Mouse (Mus musculus): ENCODE measurements around the gene Acy3. TPM values are rescaled to one million over a fixed set of nuclear protein-coding genes. Genes with fewer than 3 reads are reported as not detected.
A peak's percentile ranks its signal among the peaks of the same experiment; 100 is the strongest.

The Acy3 gene
- polyA plus RNA-seq, 2 experiments: 9.1 to 10.8 TPM

DNA sequence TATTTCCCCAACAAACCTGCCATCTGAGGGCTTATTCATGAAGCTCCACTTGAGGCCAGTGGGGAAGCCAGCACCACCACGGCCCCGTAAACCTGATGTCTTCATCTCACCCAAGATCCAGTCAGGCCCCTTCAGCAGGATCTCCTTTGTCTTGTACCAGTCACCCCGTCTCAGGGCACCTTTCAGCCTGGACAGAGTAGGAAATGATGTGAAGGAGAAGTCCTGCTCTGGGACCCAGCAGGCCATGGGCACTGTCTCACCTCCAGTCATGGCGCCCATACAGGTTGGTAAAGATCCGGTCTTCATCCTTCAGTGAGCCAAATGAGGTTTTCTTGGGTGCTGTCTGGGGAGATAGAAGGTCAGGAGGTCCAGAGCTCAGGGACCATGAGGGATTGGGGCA, 24.7 kb downstream of the Acy3 start:
- DNase-seq (ENCODE audit: low read depth in 3 of 3, low spot score in 3 of 3) (no peak), ATAC-seq (ENCODE audit: insufficient read depth) (no peak)
- H3K9me3 ChIP-seq (ENCODE audit: control insufficient read depth, low read length): no peaks in the 10 kb centered on the region
- H3K4me1 ChIP-seq (replicated peaks; ENCODE audit: control insufficient read depth in 2 of 2, insufficient read depth in 2 of 2, low read length in 1 of 2): peaks cover 23 to 26% of the 10 kb centered on the region in 2 experiments
- no peak overlapping the region for H3K4me3 ChIP-seq (ENCODE audit: insufficient read depth in 1 of 2, low read depth in 2 of 2, low read length in 2 of 2)
- peak overlapping the region; percentile 85 for H3K4me2 ChIP-seq (ENCODE audit: low read depth)
- no peak overlapping the region for H3K9ac ChIP-seq (replicated peaks)
- H3K36me3 ChIP-seq (replicated peaks; ENCODE audit: control insufficient read depth, insufficient read depth, low read depth): peaks cover 26% of the 10 kb centered on the region
- WGBS (ENCODE audit: insufficient replicate concordance): 81% methylated on average over 5 of the region's 5 CpGs
- no peak for TF ChIP-seq EP300 (IDR thresholded peaks at IDR 0.05; ENCODE audit: low read depth)
- H3K27me3 ChIP-seq (ENCODE audit: control insufficient read depth, insufficient read depth, low read length): no peaks in the 10 kb centered on the region
- no peak overlapping the region for H3K27ac ChIP-seq

GRCm38 (mm10) chr19:4012432-4013022, 26.2 kb downstream of the Acy3 start, which contains the start of gene Ndufv1:
Gene Ndufv1, minus strand, starts transcription at chr19:4012806.
- Histone ChIP-seq H3K9ac (replicated peaks) (peak within 1 kb of the TSS; percentile 82), H3K9me3 (ENCODE audit: control insufficient read depth, low read length) (no peaks in the 10 kb centered on the region), H3K4me3 (ENCODE audit: insufficient read depth in 1 of 2, low read depth in 2 of 2, low read length in 2 of 2) (peak within 1 kb of the TSS; percentile 74 to 80), H3K4me1 (replicated peaks; ENCODE audit: control insufficient read depth in 2 of 2, insufficient read depth in 2 of 2, low read length in 1 of 2) (peaks cover 26 to 29% of the 10 kb centered on the region in 2 experiments), H3K27me3 (ENCODE audit: control insufficient read depth, insufficient read depth, low read length) (no peaks in the 10 kb centered on the region), H3K36me3 (replicated peaks; ENCODE audit: control insufficient read depth, insufficient read depth, low read depth) (peaks cover 17% of the 10 kb centered on the region), H3K27ac (peak within 1 kb of the TSS; percentile 74), H3K4me2 (ENCODE audit: low read depth) (peak within 1 kb of the TSS; percentile 85)
- DNase-seq (ENCODE audit: low read depth in 3 of 3, low spot score in 3 of 3): peak; percentile 98 to 99 (median 98)
- under 1% methylated on average over 45 of the region's 45 CpGs for WGBS (ENCODE audit: insufficient replicate concordance)
- ATAC-seq (ENCODE audit: insufficient read depth): peak; percentile 98
- peak; percentile 53 for TF ChIP-seq EP300 (IDR thresholded peaks at IDR 0.05; ENCODE audit: low read depth)
- TF ChIP-seq CTCF (IDR thresholded peaks at IDR 0.05; ENCODE audit: low read depth): peak; percentile 92

- Histone ChIP-seq H3K9me3 (ENCODE audit: control insufficient read depth, low read length) (no peaks in the 10 kb centered on the region), H3K27me3 (ENCODE audit: control insufficient read depth, insufficient read depth, low read length) (no peaks in the 10 kb centered on the region), H3K36me3 (replicated peaks; ENCODE audit: control insufficient read depth, insufficient read depth, low read depth) (peaks cover 12% of the 10 kb centered on the region), H3K4me3 (ENCODE audit: insufficient read depth in 1 of 2, low read depth in 2 of 2, low read length in 2 of 2) (peak overlapping the region; percentile 73 to 80), H3K9ac (replicated peaks) (peak overlapping the region; percentile 82), H3K4me2 (ENCODE audit: low read depth) (peak overlapping the region; percentile 85), H3K4me1 (replicated peaks; ENCODE audit: control insufficient read depth in 2 of 2, insufficient read depth in 2 of 2, low read length in 1 of 2) (peaks cover 26 to 29% of the 10 kb centered on the region in 2 experiments), H3K27ac (peak overlapping the region; percentile 74)
- TF ChIP-seq EP300 (IDR thresholded peaks at IDR 0.05; ENCODE audit: low read depth) (no peak), CTCF (IDR thresholded peaks at IDR 0.05; ENCODE audit: low read depth) (no peak)
- ATAC-seq (ENCODE audit: insufficient read depth) (peak; percentile 49), DNase-seq (ENCODE audit: low read depth in 3 of 3, low spot score in 3 of 3) (peak; percentile 19 to 31 (median 20))
- 10% methylated on average over 9 of the region's 9 CpGs for WGBS (ENCODE audit: insufficient replicate concordance)
Observed at GRCm38 (mm10) chr19:4013066-4013465, 26.7 kb downstream of the Acy3 start.

DNA sequence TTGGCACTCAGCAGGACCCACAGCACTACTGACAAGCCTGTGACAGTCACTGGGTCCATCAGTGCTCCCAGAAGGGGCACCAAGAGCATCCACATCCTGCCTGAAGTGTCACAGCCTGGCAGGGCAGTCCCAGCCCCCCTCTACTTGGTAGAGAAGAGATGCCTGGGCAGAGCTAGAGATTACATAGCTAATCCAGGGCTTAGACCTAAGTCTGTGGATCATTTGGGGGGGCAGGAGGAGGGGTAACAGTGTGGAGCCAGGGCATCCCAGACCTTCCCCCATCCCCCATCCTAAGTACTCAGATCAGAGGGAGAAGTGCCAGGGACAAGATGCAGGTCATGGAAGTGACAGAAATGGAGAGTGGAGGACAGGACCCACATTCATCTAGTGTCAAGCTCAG, 28.4 kb downstream of the Acy3 start:
- peak overlapping the region; percentile 71 for H3K27ac ChIP-seq
- no peaks in the 10 kb centered on the region for H3K9me3 ChIP-seq (ENCODE audit: control insufficient read depth, low read length)
- TF ChIP-seq EP300 (IDR thresholded peaks at IDR 0.05; ENCODE audit: low read depth) (no peak), CTCF (IDR thresholded peaks at IDR 0.05; ENCODE audit: low read depth) (no peak)
- ATAC-seq (ENCODE audit: insufficient read depth): no peak
- no peak overlapping the region for H3K4me2 ChIP-seq (ENCODE audit: low read depth)
- DNase-seq (ENCODE audit: low read depth in 3 of 3, low spot score in 3 of 3): no peak
- no peaks in the 10 kb centered on the region for H3K27me3 ChIP-seq (ENCODE audit: control insufficient read depth, insufficient read depth, low read length)
- H3K4me1 ChIP-seq (replicated peaks; ENCODE audit: control insufficient read depth in 2 of 2, insufficient read depth in 2 of 2, low read length in 1 of 2): peaks cover 26 to 38% of the 10 kb centered on the region in 2 experiments
- H3K9ac ChIP-seq (replicated peaks): no peak overlapping the region; the same call in 1 of the 2 replicates
- H3K36me3 ChIP-seq (replicated peaks; ENCODE audit: control insufficient read depth, insufficient read depth, low read depth): no peaks in the 10 kb centered on the region
- no peak overlapping the region for H3K4me3 ChIP-seq (ENCODE audit: insufficient read depth in 1 of 2, low read depth in 2 of 2, low read length in 2 of 2)

DNA sequence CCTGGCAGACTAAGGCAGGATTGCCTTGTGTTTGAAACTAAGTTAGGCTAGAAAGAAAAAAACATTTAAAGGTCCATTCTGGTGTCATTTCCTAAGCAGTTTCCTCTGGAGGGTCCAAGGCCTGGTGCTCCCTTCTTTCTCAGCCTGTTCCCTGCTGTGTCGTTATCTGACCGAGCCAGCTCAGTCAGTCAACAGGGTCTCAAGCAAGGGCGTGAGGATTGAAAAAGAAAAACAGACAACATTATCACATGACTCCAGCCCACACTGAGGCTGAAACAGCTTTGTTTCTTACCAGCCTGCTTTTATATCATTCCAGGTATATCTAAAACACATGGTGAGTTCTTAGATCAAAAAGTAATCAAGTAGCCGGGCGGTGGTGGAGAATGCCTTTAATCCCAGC, 29.3 kb downstream of the Acy3 start:
- H3K4me2 ChIP-seq (ENCODE audit: low read depth): no peak overlapping the region; the same call in 1 of the 2 replicates

More for the DNA sequence above, 29.3 kb downstream of the Acy3 start:
- DNase-seq (ENCODE audit: low read depth in 3 of 3, low spot score in 3 of 3) (peak; percentile 41 to 52 (median 49)), ATAC-seq (ENCODE audit: insufficient read depth) (peak; percentile 11; the same call in 1 of the 2 replicates)
- no peaks in the 10 kb centered on the region for H3K9me3 ChIP-seq (ENCODE audit: control insufficient read depth, low read length)
- peaks cover 26 to 40% of the 10 kb centered on the region in 2 experiments for H3K4me1 ChIP-seq (replicated peaks; ENCODE audit: control insufficient read depth in 2 of 2, insufficient read depth in 2 of 2, low read length in 1 of 2)
- H3K27ac ChIP-seq: peak overlapping the region; percentile 71
- peak overlapping the region; percentile 40; the same call in 1 of the 2 replicates for H3K9ac ChIP-seq (replicated peaks)
- no peaks in the 10 kb centered on the region for H3K27me3 ChIP-seq (ENCODE audit: control insufficient read depth, insufficient read depth, low read length)
- H3K36me3 ChIP-seq (replicated peaks; ENCODE audit: control insufficient read depth, insufficient read depth, low read depth): no peaks in the 10 kb centered on the region
- TF ChIP-seq CTCF (IDR thresholded peaks at IDR 0.05; ENCODE audit: low read depth) (no peak), EP300 (IDR thresholded peaks at IDR 0.05; ENCODE audit: low read depth) (peak; percentile 71)
- WGBS (ENCODE audit: insufficient replicate concordance): 14% methylated on average over 5 of the region's 5 CpGs
- H3K4me3 ChIP-seq (ENCODE audit: insufficient read depth in 1 of 2, low read depth in 2 of 2, low read length in 2 of 2): no peak overlapping the region

Measured in liver, embryonic 14.5 days (tissue).